Mouse (Mus musculus) forebrain, embryonic 13.5 days (tissue): ENCODE results near the gene Rapgef3. TPM values are rescaled to one million over a fixed set of nuclear protein-coding genes. Genes with fewer than 3 reads are reported as not detected.

ENCODE experiments used
- ATAC-seq: fragments of 200-750 bp; cut with Nextera tagmentation; 2 replicates; pipeline ENCODE4 v1.8.0; 2017
- H3K27ac ChIP-seq: fragments of 300-500 bp; sonication (generic); 2 replicates; pipeline ENCODE4 v1.5.1; 2015; ENCODE audit warnings: inconsistent platforms, mild to moderate bottlenecking, moderate library complexity
- H3K27me3 ChIP-seq: fragments of 300-500 bp; sonication (generic); 2 replicates; pipeline ENCODE4 v1.6.1; 2015; ENCODE audit warnings: mild to moderate bottlenecking, inconsistent platforms
- H3K36me3 ChIP-seq: fragments of 300-500 bp; sonication (generic); 2 replicates; pipeline ENCODE4 v1.6.1; 2015; ENCODE audit warnings: mild to moderate bottlenecking, inconsistent platforms; ENCODE audit not compliant: poor library complexity, severe bottlenecking
- H3K4me1 ChIP-seq: fragments of 300-500 bp; sonication (generic); 2 replicates; pipeline ENCODE4 v1.6.1; 2015; ENCODE audit warnings: inconsistent platforms
- H3K4me2 ChIP-seq: fragments of 300-500 bp; sonication (generic); 2 replicates; pipeline ENCODE4 v1.6.1; 2015; ENCODE audit warnings: inconsistent platforms, mild to moderate bottlenecking, moderate library complexity
- H3K4me3 ChIP-seq: fragments of 300-500 bp; sonication (generic); 2 replicates; pipeline ENCODE4 v1.5.1; 2015; ENCODE audit warnings: mild to moderate bottlenecking, inconsistent platforms
- H3K9ac ChIP-seq: fragments of 300-500 bp; sonication (generic); 2 replicates; pipeline ENCODE4 v1.6.1; 2015; ENCODE audit warnings: mild to moderate bottlenecking, inconsistent platforms
- H3K9me3 ChIP-seq: fragments of 300-500 bp; sonication (generic); replicated peaks from 2 replicates; pipeline ENCODE4 v1.6.1; 2016; ENCODE audit warnings: inconsistent platforms
- WGBS: fragments of 180-500 bp; shearing (Covaris S2); methylation state at CpG from one replicate; pipeline ENCODE4 v1.1.7; 2015; 5-methylcytosine and 5-hydroxymethylcytosine counted together
- polyA plus RNA-seq: library from polyadenylated mRNA; unstranded; fragments of >200 nt; fragmentation: Nextera tagmentation; extraction: Ambion mirVana; gene quantifications from 2 replicates; pipeline ENCODE4 v1.2.1, GENCODE M21; 2015

Rapgef3 gene
- polyA plus RNA-seq: 6.7 and 7.8 TPM in 2 replicates

GRCm38 (mm10) chr15:97767280-97768186 is at the start of gene Rapgef3:
TSS of gene Rapgef3 (minus strand) at chr15:97767972.
- H3K27ac ChIP-seq: peak within 1 kb of the TSS; percentile 36
- under 1% methylated on average over 44 of the region's 44 CpGs for WGBS
- H3K4me2 ChIP-seq: peak within 1 kb of the TSS; percentile 94
- peaks cover 70% of the 10 kb centered on the region for H3K27me3 ChIP-seq
- H3K4me3 ChIP-seq: peak within 1 kb of the TSS; percentile 48
- H3K4me1 ChIP-seq: peaks cover 31% of the 10 kb centered on the region
- H3K9me3 ChIP-seq: no peaks in the 10 kb centered on the region
- peak; percentile 82 for ATAC-seq
- peak within 1 kb of the TSS; percentile 57 for H3K9ac ChIP-seq
- H3K36me3 ChIP-seq: no peaks in the 10 kb centered on the region

- WGBS: 94% methylated on average over 16 of the region's 17 CpGs
- Histone ChIP-seq H3K4me3 (no peak overlapping the region), H3K4me2 (no peak overlapping the region), H3K36me3 (peaks cover 8% of the 10 kb centered on the region), H3K9me3 (no peaks in the 10 kb centered on the region), H3K9ac (no peak overlapping the region), H3K4me1 (peaks cover 32% of the 10 kb centered on the region), H3K27me3 (no peaks in the 10 kb centered on the region), H3K27ac (no peak overlapping the region)
- no peak for ATAC-seq
Observed at GRCm38 (mm10) chr15:97816199-97816994, 48.6 kb upstream of the Rapgef3 start.

GRCm38 (mm10) chr15:97815254-97815653 is 47.5 kb upstream of the Rapgef3 start:
- H3K9me3 ChIP-seq: no peaks in the 10 kb centered on the region
- H3K9ac ChIP-seq: no peak overlapping the region
- H3K4me1 ChIP-seq: peaks cover 28% of the 10 kb centered on the region
- H3K27ac ChIP-seq: no peak overlapping the region
- ATAC-seq: no peak
- H3K4me2 ChIP-seq: no peak overlapping the region
- 94% methylated on average over 4 of the region's 4 CpGs for WGBS
- no peaks in the 10 kb centered on the region for H3K27me3 ChIP-seq
- H3K4me3 ChIP-seq: no peak overlapping the region
- H3K36me3 ChIP-seq: peaks cover 14% of the 10 kb centered on the region

GRCm38 (mm10) chr15:97814703-97815102 is 46.9 kb upstream of the Rapgef3 start:
- 64% methylated on average over 5 of the region's 5 CpGs for WGBS
- H3K9ac ChIP-seq: no peak overlapping the region
- H3K4me2 ChIP-seq: no peak overlapping the region
- H3K4me3 ChIP-seq: no peak overlapping the region
- no peaks in the 10 kb centered on the region for H3K27me3 ChIP-seq
- H3K9me3 ChIP-seq: no peaks in the 10 kb centered on the region
- no peak for ATAC-seq
- peaks cover 28% of the 10 kb centered on the region for H3K4me1 ChIP-seq
- H3K36me3 ChIP-seq: peaks cover 19% of the 10 kb centered on the region
- H3K27ac ChIP-seq: no peak overlapping the region

DNA sequence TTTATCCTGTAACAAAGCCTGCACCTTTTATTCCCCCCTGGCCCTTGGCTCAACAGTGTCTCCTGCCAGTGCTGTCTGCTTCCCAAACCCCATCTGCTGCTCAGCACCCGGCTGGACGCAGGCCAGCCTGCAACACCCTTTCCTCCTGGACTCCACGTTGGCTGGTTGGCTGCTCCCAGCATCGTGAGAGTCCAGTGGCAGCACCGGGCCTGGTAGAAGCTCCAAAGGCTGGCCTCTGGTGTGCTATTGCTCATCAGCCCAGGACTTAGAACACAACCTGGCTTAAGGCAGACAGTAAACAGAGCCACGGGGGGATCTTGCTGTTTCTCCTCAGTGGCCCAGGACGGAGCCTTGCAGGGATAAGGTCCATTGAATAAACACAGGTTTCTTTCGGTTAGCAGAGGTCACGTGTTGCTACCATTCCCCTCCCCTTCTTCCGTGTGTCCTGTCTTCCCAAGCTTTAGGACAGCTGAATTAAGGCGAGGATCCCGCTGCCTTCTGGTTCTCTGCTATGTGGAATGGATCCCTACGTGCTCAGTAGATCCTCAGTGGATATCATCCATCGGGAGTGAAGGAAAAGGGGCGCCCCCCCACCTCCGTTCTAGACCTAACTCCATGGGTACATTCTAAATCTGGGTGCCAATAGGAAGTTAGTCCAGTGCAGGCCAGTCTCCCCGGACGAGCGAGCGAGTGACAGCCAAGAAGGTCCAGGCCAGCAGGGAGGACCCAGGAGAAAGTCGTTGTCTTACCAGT is 45.9 kb upstream of the Rapgef3 start:
- no peaks in the 10 kb centered on the region for H3K9me3 ChIP-seq
- no peak overlapping the region for H3K4me3 ChIP-seq
- WGBS: 55% methylated on average over 21 of the region's 21 CpGs
- H3K4me1 ChIP-seq: peaks cover 28% of the 10 kb centered on the region
- H3K27ac ChIP-seq: peak overlapping the region; percentile 69
- ATAC-seq: peak; percentile 36; the same call in 1 of the 2 replicates
- no peak overlapping the region; the same call in 1 of the 2 replicates for H3K9ac ChIP-seq
- peaks cover 30% of the 10 kb centered on the region for H3K36me3 ChIP-seq
- no peaks in the 10 kb centered on the region for H3K27me3 ChIP-seq
- H3K4me2 ChIP-seq: no peak overlapping the region

DNA sequence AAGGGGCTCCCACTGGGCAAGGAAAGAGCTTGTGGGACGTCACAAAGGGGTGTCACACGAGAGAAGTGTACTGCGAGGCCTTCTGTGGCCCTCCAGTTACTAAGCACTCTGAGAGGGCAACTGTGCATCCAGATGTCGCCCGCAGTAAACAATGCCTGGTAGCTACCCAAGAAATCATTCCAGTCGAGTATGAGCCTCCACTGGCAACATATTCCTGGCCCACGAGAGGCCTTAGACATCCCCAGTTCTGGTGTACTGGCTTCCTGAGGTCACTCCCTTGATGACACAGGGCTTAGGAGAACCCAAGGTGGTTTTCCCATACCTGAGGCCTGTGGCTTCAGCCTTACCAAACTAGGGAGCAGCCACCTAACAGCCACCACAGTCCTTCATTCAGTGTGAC is 45.1 kb upstream of the Rapgef3 start:
- Histone ChIP-seq H3K9ac (no peak overlapping the region), H3K36me3 (peaks cover 37% of the 10 kb centered on the region), H3K4me1 (peaks cover 28% of the 10 kb centered on the region), H3K4me2 (no peak overlapping the region), H3K9me3 (no peaks in the 10 kb centered on the region), H3K27ac (peak overlapping the region; percentile 69), H3K27me3 (no peaks in the 10 kb centered on the region), H3K4me3 (no peak overlapping the region)
- WGBS: 73% methylated on average over 7 of the region's 7 CpGs
- no peak for ATAC-seq

DNA sequence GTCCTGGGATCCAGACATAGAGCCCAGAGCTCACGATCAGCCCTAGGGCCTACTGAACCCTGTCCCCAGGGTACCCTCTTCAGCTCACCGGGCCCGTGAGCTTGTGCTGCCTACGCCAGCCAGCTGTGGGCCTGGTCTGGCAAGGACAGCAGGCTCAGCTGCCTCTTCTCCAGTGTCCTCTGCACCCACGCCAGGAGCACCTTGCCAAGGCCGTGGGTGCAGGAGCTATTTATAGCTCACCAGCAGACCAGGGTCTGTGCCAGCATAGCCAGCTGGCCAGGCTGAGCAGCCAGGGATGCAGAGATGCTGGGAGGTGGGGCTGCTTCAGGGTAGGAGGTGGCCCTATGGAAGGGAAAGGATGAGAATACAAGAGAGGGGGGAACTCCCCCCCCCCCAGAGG is 44.4 kb upstream of the Rapgef3 start:
- ATAC-seq: peak; percentile 74
- H3K4me2 ChIP-seq: no peak overlapping the region
- H3K27me3 ChIP-seq: no peaks in the 10 kb centered on the region
- H3K9ac ChIP-seq: peak overlapping the region; percentile 54; the same call in 1 of the 2 replicates
- H3K4me3 ChIP-seq: no peak overlapping the region
- H3K27ac ChIP-seq: peak overlapping the region; percentile 57
- H3K36me3 ChIP-seq: peaks cover 45% of the 10 kb centered on the region
- 72% methylated on average over 6 of the region's 6 CpGs for WGBS
- no peaks in the 10 kb centered on the region for H3K9me3 ChIP-seq
- H3K4me1 ChIP-seq: peaks cover 28% of the 10 kb centered on the region

GRCm38 (mm10) chr15:97811307-97811706 is 43.5 kb upstream of the Rapgef3 start:
- peaks cover 52% of the 10 kb centered on the region for H3K36me3 ChIP-seq
- H3K9ac ChIP-seq: no peak overlapping the region
- no peaks in the 10 kb centered on the region for H3K27me3 ChIP-seq
- no peaks in the 10 kb centered on the region for H3K9me3 ChIP-seq
- no peak for ATAC-seq
- no peak overlapping the region for H3K4me2 ChIP-seq
- H3K4me1 ChIP-seq: peaks cover 28% of the 10 kb centered on the region
- H3K4me3 ChIP-seq: no peak overlapping the region
- 87% methylated on average over 9 of the region's 9 CpGs for WGBS
- peak overlapping the region; percentile 57 for H3K27ac ChIP-seq

DNA sequence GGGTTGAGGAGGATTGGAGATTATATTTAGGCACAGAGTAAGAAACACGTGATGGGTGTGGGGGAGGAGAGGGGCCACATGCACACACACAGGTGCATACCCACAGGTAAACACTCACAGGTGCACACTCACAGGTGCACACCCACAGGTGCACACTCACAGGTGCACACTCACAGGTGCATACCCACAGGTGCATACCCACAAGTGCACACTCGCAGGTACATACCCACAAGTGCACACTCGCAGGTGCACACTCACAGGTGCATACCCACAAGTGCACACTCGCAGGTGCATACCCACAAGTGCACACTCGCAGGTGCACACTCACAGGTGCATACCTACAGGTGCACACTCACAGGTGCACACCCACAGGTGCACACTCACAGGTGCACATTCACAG is 42.6 kb upstream of the Rapgef3 start:
- no peak for ATAC-seq
- Histone ChIP-seq H3K27me3 (no peaks in the 10 kb centered on the region), H3K36me3 (peaks cover 55% of the 10 kb centered on the region), H3K4me2 (no peak overlapping the region), H3K9ac (no peak overlapping the region), H3K4me3 (no peak overlapping the region), H3K4me1 (peaks cover 28% of the 10 kb centered on the region), H3K9me3 (no peaks in the 10 kb centered on the region), H3K27ac (no peak overlapping the region)
- 91% methylated on average over 5 of the region's 5 CpGs for WGBS

- no peaks in the 10 kb centered on the region for H3K27me3 ChIP-seq
- H3K4me3 ChIP-seq: no peak overlapping the region
- 86% methylated on average over 5 of the region's 5 CpGs for WGBS
- H3K4me1 ChIP-seq: peaks cover 28% of the 10 kb centered on the region
- peaks cover 60% of the 10 kb centered on the region for H3K36me3 ChIP-seq
- no peak for ATAC-seq
- H3K4me2 ChIP-seq: no peak overlapping the region
- H3K9ac ChIP-seq: no peak overlapping the region
- no peak overlapping the region for H3K27ac ChIP-seq
- no peaks in the 10 kb centered on the region for H3K9me3 ChIP-seq
Observed at GRCm38 (mm10) chr15:97809942-97810341, 42.2 kb upstream of the Rapgef3 start.

- peaks cover 24% of the 10 kb centered on the region for H3K4me1 ChIP-seq
- H3K36me3 ChIP-seq: peaks cover 64% of the 10 kb centered on the region
- no peaks in the 10 kb centered on the region for H3K27me3 ChIP-seq
- H3K4me2 ChIP-seq: no peak overlapping the region
- ATAC-seq: no peak
- H3K27ac ChIP-seq: no peak overlapping the region
- no peaks in the 10 kb centered on the region for H3K9me3 ChIP-seq
- WGBS: 89% methylated on average over 14 of the region's 14 CpGs
- no peak overlapping the region for H3K4me3 ChIP-seq
- H3K9ac ChIP-seq: no peak overlapping the region
Observed at GRCm38 (mm10) chr15:97809206-97809605, 41.4 kb upstream of the Rapgef3 start.
